Mouse (Mus musculus) embryo, embryonic 11.5 days (tissue): ENCODE measurements at regions not wholly inside any gene's neighbourhood (a gene's known extent, or its start where the extent isn't known, plus 50 kb on each side); places are given as distances from the start of the nearest gene placed in this dataset.
"Not testable (repeated sequence)": the region's sequence is repeated elsewhere in the genome, so short reads cannot be mapped to it uniquely, and the experiment has no call there.

Source experiments
- DNase-seq: peaks from one replicate; pipeline ENCODE4 v3.0.0-alpha.2; 2012; ENCODE audit warnings: low read depth, low spot score

DNA sequence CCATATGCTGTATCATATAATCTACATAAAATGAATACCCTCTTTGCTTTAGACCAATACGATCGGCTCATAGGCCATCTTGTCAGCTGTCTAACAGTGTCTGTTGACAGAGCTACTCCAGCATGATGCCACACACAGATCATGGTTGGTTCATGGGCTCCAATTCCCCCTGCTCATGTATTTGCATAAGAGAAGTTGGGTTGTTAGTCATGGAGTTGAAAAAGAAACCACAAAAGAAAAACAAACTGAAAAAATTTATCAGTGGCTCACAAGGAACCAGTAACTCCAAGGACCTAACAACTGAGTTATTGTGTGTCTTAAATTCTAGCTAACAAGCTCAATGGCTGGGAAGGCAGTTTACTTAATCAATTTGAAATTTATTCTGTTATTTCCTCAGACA lies 176.1 kb upstream of the Arhgap18 start:
- no peak for DNase-seq

DNA sequence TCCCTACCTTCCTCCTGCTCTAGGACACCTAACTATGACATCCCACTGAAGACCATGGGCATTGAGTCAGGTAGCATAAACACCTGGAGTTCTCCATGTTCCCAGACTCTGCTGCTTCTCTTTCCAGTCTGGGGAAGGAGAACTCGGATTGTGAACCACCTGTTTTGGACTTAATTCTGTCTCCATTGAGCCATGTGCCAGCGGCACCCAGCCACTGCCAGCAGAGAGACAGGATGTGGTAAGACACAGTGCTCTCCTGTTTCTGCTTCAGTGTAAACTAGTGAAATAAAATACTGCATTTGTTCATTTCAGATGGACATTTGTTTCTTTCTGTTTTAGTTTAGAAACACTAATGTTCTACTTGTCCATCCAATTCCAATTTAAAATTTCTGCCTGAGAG lies 168.1 kb upstream of the Arhgap18 start:
- no peak for DNase-seq

DNA sequence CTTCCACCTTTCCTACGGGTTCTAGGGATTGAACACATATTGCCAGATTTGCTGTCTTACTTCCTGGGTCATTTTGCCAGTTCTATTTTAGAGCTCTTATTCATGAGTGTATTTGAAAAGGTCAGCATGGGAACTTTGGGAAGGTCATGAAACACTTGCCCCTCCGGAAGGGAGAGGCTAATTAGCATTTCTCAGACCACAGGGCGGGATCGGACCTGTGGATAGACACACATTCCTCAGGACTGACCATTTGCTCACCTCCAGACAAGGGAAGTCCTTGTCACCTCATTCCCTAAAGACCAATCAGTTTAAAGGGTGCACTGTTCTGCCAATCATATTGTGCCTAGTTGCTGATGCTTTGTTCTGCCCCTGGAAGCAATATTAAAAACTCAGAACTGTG lies 146.1 kb upstream of the Arhgap18 start:
- not testable (repeated sequence) for DNase-seq

DNA sequence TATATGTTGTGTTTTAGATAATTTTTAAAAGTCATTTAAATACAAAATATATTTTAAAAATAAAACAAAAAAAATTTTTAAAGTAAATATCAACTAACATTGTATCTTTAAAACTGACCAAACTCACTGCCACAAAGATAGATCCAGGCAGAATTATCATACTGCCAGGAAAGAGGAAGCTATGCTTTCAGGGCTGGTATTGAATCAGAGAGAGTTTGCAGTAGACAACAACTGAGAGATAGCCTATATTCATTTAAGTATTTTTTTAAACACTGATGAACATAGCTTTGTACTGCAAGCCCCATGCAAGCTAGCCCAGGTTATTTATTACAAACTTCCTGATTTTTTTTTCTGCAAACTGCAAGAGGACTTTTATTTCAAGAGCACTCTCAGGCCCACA lies 142.0 kb upstream of the Arhgap18 start:
- no peak for DNase-seq

DNA sequence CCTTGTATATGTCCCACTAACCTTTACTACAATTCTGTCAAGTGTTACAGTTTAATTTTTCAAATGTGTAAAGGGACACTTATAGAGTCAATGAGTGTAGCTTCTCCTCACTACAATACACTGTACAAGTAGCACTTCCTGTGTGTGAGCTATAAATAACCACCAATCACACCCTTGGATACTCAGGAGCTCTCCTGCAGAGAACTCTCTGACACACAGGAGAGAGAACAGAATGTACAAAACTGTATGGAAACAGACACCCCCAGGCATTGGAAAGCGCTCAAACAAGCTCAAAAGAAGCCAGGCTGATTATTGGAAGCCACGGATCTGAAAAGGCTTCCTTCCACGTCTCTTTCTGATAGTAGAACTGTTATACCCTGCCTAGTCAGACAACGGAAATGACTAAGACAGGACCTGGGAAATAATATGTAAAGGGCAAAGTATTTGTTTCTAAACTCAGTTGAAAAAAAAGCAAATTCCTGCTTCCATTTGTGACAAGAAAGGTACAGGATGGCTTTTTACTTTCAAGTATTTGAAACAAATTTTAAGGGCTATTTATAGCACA lies 122.9 kb upstream of the Arhgap18 start:
- no peak for DNase-seq

DNA sequence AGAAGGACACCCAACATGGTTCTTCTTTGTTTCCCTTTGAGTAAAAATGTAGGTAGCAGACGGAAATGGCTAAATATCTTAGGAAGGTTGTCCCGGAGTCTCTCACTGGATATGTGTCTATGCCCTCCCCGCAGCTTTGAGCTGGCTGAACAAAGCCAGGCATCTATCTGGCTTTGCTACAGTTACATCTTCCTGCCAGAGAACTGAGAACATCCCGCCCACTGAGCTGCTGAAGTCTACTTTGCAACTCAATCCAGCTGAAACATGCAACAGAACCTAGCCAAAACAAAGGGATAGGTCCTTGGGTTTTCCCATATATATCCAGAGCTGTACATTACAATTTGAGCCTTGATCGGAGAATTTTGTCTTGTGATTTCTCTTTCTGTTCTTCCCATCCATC lies 121.0 kb upstream of the Arhgap18 start:
- DNase-seq, result no peak

DNA sequence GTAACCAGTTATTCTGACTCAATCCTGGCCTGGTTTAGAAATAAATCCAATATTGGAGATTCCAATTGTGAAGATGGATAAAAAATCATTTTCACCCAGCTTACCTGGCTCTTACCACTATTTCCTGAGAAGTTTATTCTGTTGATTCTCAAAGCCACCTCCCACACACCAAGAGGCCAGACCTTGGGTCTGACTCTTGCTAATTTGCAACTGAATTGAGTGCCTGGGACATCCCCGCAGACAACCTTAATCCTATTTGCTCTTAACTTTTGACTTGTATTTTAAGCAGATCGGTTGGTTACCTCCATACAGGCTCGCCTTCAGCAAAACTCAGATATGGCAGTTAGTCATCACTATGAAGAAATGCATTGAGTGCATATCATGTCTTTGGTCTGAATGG lies 115.8 kb upstream of the Arhgap18 start:
- DNase-seq, result no peak

DNA sequence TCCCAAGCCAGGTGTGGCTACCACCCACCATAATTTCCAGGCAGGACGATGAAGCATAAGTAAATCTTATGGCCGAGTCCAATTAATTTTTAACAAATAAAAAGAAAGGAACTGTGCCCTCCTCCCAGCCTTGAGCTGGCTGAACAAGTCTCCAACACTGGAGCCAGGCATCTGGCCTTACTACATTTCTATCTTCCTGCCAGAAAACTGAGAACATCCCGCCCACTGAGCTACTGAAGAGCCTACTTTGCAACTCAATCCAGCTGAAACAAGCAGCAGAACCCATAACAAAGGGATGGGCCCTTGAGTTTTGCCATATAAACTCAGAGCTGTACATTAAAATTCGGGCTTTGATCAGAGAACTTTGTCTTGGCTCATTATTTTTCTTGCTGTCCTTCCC lies 115.2 kb upstream of the Arhgap18 start:
- no peak for DNase-seq

DNA sequence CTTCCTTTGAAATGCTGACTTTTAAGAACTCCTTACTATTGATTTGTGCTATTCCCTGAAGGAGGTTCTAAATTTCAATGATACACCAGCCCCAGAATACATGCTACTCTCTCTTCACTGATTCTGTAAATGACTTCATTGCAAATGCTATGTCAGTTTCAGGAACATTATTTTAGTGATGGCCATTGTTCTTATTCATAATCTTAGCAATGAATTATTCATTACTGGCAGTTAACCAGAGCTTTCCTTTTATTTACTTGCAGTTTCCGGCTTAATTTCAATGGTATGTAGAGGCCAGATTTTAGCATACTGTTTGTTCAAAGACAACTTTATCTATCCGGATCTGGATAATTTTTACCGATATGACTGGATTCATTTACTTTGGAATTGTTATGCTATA lies 114.1 kb upstream of the Arhgap18 start:
- no peak for DNase-seq

DNA sequence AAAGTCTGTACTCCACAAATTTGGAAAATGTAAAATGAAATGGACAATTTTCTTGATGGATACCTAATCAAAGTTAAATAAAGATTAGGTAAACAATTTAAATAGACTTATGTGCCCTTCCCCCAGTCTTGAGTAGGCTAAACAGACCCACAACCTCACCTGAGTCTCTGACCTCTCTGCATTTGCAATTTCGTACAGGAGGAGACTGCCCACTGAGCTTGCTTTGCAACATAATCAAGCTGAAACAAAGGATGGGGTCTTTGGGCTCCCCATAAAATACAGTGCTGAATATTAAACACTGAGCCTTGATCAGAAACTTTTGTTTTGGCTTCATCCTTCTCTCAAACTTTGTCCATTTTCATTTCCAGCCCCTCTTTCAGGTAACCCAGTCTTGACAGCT lies 100.1 kb upstream of the Arhgap18 start:
- no peak for DNase-seq

DNA sequence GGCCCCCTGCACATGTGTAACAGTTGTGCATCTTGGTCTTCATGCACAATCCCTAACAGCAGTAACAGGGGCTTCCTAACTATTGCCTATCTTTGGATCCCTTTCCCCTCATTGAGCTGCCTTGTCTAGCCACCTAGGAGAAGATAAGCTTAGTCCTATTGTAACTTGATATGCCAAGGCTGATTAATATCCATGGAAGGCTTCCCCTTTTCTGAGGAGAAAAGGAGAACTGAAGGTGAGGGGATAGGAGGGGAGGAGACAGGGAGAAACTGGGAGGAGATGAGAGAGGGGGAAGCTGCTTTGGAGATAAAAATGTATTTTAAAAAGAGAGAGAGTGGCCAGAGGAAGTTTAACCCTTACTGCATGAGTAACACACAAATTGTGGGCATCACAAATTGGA lies 89.0 kb upstream of the Arhgap18 start:
- DNase-seq, result no peak

DNA sequence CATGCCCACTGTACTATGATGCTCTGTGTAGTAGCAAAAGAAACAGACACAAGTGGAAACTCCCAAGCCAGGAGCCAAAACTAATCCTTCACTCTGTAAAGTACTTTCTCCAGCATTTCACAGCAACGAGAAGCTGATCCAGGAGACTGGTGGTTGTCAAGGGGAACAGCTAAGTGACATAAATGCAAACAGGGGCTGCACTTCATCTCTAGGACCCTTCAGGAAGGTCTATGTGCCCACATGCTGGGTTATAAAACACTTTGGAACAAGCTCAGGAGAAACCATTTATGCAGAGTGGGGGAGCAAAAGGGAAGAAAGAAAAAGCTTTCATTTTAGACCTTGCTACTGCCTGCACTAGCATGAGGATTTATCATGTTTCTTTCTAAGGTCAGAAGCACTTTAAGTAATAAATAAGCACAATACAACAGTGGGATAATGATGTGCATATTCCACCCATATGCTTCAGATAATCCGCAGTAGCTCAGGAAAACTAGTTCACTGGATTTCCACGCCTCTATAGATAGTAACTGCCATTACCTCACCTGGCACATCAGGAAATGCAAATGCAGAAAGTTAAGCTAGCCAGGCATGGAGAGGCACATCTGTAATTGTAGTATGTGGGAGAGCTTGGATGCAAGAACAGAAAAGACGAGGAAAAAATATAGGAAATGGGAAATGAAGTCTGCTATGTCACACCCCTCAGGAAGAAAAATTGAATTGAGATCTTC lies 73.6 kb upstream of the Arhgap18 start:
- DNase-seq, result no peak

DNA sequence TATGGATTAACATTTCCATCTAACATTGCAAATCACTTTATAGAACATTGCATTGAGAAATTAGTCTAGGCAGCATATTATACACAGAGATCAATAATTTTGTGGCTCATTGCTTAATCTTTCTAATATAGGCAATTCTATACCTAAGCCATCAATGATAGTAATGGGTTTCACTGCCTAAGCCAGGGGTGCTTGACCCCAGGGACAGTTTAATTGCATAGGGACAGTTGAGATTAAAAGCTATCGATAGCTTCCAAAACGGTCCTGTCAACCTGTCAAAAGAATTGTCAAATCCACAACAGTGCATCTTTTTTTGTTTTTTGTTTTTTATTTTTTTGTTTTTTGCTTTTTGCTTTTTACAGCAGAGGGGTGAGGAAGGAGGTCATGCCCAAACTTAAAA lies 58.5 kb upstream of the Arhgap18 start:
- no peak for DNase-seq

DNA sequence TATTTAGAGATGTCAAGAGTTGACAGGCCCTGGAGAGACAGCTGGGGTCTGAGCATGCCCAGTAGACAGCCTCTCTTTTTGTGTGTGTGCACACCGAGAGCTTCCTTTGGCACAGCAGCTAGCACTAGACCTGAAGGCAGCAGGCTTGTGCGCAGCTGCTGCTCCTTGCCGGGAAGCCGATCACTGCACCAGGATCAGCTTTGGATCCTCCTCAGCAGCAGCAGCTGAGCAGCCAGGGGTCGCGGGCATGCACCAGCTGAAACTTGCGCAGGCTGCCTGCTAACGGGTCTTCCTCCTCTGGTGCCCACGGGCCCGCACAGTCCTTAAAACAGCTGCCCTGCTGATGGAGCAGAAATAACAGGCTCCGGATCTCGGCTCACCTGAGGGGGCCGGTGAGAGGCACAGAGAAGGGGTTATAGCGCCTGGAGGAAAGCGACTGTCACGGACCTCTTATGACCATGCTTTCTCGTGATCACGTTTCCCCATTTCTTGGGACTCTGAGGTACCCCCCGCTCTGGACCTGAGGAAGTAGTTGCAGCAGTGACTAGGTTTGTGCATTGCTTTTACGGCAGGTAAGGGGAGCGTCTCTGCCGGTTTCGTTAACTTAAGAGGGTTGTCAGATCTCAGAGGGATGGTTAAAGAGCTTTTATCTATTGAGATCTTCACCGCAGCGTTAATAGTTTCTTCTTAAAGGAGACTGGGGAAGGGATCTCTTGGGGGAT lies 57.8 kb upstream of the Arhgap18 start:
- DNase-seq, result peak; percentile 35
